Mouse (Mus musculus) bone marrow macrophage, adult 2 months (primary cell): ENCODE measurements around the gene Rit1. TPM values are rescaled to one million over a fixed set of nuclear protein-coding genes. Genes with fewer than 3 reads are reported as not detected.
"Not testable (repeated sequence)": the region's sequence is repeated elsewhere in the genome, so short reads cannot be mapped to it uniquely, and the experiment has no call there.

Experiments
- H3K27ac ChIP-seq: 2 replicates; pipeline ENCODE4 v1.5.1; 2012; ENCODE audit warnings: low read depth, low read length; ENCODE audit not compliant: insufficient read depth
- H3K4me1 ChIP-seq: 2 replicates; pipeline ENCODE4 v1.6.1; 2012; ENCODE audit warnings: low read length; ENCODE audit not compliant: control insufficient read depth, insufficient read depth
- H3K4me3 ChIP-seq: 2 replicates; pipeline ENCODE4 v1.5.1; 2012; ENCODE audit warnings: mild to moderate bottlenecking, low read length, moderate library complexity; ENCODE audit not compliant: insufficient read depth
- CTCF ChIP-seq: IDR thresholded peaks from 2 replicates; pipeline ENCODE4 v1.5.1; 2012; ENCODE audit warnings: low read depth, mild to moderate bottlenecking, low read length, moderate library complexity
- POLR2A ChIP-seq: IDR thresholded peaks from 2 replicates; pipeline ENCODE4 v1.6.1; 2012; ENCODE audit warnings: mild to moderate bottlenecking, low read depth, low read length, borderline replicate concordance
- polyA plus RNA-seq: library from polyadenylated mRNA; stranded (reverse); fragments of >200 nt; gene quantifications from 2 replicates; pipeline ENCODE4 v1.2.4, GENCODE M21; 2012; ENCODE audit not compliant: missing spikeins, insufficient read depth, insufficient read length

The Rit1 gene
- polyA plus RNA-seq, 1 experiment, result 100 TPM

DNA sequence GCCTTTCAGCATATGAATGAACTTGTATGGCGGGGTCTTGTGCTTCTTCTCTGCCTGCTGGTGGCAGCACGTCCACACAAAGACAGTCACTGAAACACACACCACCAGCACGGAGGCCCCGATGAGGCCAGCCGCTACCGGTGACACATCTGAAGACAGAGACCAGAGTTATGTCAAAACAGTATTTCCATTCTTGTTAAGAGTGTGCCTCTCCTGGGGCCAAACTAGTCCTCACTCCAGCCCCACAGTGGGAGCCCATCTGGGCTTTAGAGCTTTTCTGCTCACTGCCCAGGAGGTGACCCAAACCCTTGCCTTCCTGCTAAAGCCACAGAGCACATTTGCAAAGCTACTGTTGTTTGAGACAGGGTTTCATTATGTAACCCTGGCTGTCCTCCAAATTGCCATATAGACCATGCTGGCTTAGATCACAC, 45.8 kb downstream of the Rit1 start:
- H3K4me3 ChIP-seq, result no peak overlapping the region
- peaks cover 21% of the 10 kb centered on the region for H3K4me1 ChIP-seq
- no peak overlapping the region for H3K27ac ChIP-seq
- TF ChIP-seq POLR2A (no peak), CTCF (no peak)

DNA sequence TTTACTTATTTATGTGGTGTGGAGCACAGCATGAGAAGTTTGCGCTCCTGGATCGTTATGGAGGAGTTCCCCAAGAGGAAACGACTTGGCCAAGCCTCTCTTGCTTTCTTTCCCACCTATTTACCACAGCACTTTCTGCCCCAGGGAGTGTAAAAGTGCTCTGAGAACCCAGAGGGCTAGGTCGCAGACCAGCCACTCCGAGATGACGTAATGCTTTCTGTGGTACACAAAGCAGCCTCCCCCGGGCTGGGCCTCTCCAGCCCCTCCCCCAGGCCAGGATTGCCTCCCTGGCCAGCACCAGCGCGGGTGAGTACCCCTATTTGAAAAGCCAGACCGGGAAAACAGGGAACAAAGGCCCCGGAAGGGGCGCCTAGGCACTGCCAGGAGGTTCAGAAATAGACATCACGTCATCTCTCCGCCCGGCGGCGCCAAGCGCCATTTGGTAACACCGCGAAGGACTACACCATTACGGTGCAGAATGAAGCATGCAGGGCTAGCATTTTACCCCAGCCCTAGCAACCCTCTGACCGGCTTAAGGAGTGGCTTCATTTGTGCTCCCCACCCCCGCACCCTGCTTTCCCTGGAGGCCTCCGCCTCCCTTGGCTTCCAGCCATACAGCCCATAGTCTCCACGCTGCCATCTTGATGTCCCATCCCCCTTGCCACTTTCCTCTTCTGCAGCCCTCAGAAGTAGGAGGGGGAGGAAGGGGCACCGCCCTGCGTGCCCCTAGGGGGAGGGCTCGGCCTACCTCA, 54.7 kb downstream of the Rit1 start:
- H3K27ac ChIP-seq, result peak overlapping the region; percentile 81
- H3K4me1 ChIP-seq, result not testable (repeated sequence)
- peak overlapping the region; percentile 48 for H3K4me3 ChIP-seq

DNA sequence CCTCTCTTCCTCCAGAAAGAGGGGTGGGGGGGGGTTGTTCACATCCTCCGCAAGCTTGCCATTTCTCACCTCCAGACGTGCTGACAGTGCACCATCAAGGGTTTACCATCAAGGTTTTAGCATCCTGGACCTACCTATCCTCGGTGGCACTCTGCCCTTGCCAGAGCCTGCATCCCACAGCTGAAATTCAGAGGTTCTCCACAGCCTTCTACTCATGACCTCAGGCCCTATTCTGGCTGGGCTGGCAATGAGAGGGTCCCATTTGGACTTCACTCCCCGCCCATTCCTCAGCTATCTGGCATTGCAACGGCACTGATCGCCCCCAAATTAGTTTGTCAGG, 55.3 kb downstream of the Rit1 start:
- H3K4me1 ChIP-seq, result not testable (repeated sequence)
- peak overlapping the region; percentile 48 for H3K4me3 ChIP-seq
- H3K27ac ChIP-seq, result peak overlapping the region; percentile 81

DNA sequence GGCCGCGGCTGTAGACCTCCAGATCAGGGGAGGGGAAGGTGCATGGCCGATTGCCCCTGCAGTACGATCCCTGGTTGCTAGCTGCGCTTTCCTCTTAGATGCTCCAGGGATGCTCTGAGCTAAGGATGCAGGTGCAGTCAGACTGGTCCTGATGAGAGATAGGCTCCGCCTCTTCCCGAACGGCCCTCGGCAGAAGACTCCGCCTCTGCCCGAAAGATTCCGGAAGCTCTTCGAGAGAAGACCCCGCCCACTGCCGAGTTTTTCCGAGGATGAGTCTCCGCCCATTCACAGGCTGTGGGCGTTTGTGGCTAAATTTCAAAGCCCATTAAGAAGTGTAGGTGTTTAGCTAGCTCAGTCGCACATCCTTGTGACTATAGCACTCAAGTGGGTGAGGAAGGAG, 55.8 kb downstream of the Rit1 start:
- not testable (repeated sequence) for H3K4me1 ChIP-seq, H3K27ac ChIP-seq
- peak overlapping the region; percentile 31; the same call in 1 of the 2 replicates for H3K4me3 ChIP-seq

DNA sequence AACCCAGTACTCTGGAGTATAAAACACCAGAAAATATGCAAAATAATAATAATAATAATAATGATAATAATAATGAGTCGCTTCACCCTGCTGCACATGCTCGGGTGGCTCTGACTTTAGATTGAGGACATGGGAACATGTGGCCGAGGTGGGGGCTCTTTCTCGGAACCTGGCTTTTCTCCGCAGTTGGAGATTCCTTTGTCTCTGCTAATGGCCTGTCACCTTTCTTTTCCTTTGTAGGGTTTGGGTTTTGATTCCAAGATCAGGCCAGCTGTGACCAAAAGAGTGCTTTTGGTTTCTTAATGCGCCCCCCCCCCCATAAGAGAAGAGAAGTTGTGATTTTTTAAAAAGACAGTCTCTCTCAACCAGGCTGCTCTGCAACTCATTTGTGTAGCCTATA, 56.5 kb downstream of the Rit1 start:
- H3K4me3 ChIP-seq, H3K4me1 ChIP-seq, H3K27ac ChIP-seq: not testable (repeated sequence)

DNA sequence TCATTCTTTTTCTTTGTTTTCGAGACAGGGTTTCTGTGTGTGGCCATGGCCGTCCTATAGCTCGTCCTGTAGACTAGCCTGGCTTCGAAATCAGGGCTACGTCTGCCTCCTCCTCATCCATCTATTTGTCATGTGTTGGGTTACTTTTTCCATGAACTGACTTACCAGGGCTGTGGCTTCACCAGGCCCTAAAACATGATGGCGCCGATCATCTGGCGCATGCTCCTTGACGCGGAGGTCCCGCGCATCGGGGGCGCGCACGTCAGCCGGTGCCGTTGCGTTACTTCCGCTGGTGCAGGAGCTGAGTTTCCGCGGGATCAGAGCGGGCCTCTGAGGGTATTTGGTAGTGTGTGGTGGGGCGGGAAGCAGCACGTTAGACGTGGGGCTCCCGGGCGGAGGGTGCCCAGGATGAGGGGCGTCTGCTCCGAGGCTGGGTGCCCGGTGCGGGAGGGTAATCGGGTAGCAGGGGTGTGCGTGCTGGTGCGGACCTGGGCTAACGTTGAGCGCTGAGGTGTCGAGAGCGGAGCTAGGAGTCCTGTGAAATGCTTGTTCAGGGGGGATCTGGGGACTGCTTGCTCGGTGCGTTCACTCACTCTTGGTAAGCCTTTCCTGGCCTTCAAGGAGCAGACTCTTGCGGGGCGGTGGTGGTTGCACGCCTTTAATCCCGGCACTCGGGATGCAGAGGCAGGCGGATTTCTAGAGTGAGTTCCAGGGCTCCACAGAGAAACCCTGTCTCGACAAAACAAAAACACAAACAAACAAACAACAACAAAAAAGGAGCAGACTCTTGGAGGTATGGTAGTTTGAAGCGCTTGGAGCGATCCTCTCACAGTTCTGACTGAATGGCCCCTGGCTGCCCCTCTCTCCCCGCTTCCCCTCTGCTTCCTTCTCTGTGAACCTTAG, 58.6 kb downstream of the Rit1 start, which contains the start of gene Syt11:
Gene Syt11, minus strand, starts transcription at position 226 of the 903 bp plus-strand sequence.
- Histone ChIP-seq H3K4me3 (peak within 1 kb of the TSS; percentile 68), H3K27ac (peak within 1 kb of the TSS; percentile 81)
- H3K4me1 ChIP-seq, result not testable (repeated sequence)

Other genes with a start within 250 kb of the Rit1 start
- gene Lmna, start 206.9 kb upstream of the Rit1 start, polyA plus RNA-seq, result 124 and 126 TPM in 2 replicates
- gene Mex3a, start 184.4 kb upstream of the Rit1 start, polyA plus RNA-seq, result 0.13 and 0.16 TPM in 2 replicates
- not detected in 2 replicates for gene Rab25, start 168.5 kb upstream of the Rit1 start, polyA plus RNA-seq
- 149 and 154 TPM in 2 replicates for gene Lamtor2, start 163.8 kb upstream of the Rit1 start, polyA plus RNA-seq
- gene Ubqln4, start 163.1 kb upstream of the Rit1 start, polyA plus RNA-seq, result 22.9 and 25.8 TPM in 2 replicates
- gene Ssr2, start 141.0 kb upstream of the Rit1 start, polyA plus RNA-seq, result 71.3 and 83.2 TPM in 2 replicates
- gene Arhgef2, start 110.9 kb upstream of the Rit1 start, polyA plus RNA-seq, result 140 and 154 TPM in 2 replicates
- not detected in 2 replicates for gene Rxfp4, start 63.7 kb upstream of the Rit1 start, polyA plus RNA-seq
- gene Khdc4, start 31.0 kb upstream of the Rit1 start, polyA plus RNA-seq, result 40.7 and 48.4 TPM in 2 replicates
- gene Syt11, start 58.3 kb downstream of the Rit1 start, polyA plus RNA-seq, result 12.1 and 13.5 TPM in 2 replicates
- 22.7 and 23.2 TPM in 2 replicates for gene Gon4l, start 118.4 kb downstream of the Rit1 start, polyA plus RNA-seq
- gene Msto1, start 197.2 kb downstream of the Rit1 start, polyA plus RNA-seq, result 10.1 and 11.8 TPM in 2 replicates
- 21.6 and 23.1 TPM in 2 replicates for gene Ash1l, start 233.8 kb downstream of the Rit1 start, polyA plus RNA-seq
- gene Dap3, start 234.3 kb downstream of the Rit1 start, polyA plus RNA-seq, result 62.1 and 64.9 TPM in 2 replicates